Mouse (Mus musculus) adipocyte (in vitro differentiated cells): Measurements from ENCODE around the gene Pkd2l1.
A peak's percentile ranks its signal among the peaks of the same experiment; 100 is the strongest.

Experiments
- DNase-seq: peaks from one replicate; pipeline ENCODE4 v3.0.0-alpha.2; 2016; ENCODE audit warnings: low spot score

The Pkd2l1 gene

DNA sequence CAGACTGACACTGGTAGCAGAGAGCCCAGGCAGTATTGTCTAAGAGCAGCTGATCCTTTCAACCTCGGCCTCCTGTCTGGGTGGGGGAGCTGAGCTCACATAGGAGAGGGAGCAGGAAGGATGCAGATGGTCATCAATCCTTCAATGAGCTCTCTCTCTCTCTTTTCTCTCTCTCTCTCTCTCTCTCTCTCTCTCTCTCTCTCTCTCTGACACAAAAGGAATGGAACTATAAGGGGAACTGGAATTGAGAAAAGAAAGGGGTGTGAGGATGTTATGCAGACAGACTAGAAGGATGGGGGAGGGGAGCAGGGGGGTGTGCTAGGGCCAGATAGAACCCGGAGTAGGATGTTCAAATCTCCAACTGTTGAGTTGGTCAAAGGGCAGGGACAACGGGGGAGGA lies at the start of gene Pkd2l1:
TSS of gene Pkd2l1 (minus strand) at position 101 of the 400 bp plus-strand sequence.
- no peak for DNase-seq

DNA sequence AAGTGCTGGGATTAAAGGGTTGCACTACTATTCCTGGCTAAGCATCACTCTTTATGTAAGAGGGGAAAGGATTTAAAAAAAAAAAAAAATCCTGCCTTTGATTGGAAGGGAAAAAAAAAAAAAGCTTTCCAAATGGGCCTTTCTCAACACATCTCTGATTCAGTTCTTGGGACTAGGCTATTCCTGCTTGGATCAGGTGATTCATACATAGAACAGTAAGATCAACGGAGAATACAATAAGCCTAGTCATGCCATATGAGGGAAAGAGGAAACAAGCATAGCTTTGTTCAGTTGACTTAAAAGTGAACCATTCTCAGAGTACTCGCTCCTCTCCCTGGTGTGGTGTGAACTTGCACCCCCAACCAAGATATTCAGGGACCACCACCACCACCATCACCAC lies 46.7 kb upstream of the Pkd2l1 start:
- DNase-seq: no peak

DNA sequence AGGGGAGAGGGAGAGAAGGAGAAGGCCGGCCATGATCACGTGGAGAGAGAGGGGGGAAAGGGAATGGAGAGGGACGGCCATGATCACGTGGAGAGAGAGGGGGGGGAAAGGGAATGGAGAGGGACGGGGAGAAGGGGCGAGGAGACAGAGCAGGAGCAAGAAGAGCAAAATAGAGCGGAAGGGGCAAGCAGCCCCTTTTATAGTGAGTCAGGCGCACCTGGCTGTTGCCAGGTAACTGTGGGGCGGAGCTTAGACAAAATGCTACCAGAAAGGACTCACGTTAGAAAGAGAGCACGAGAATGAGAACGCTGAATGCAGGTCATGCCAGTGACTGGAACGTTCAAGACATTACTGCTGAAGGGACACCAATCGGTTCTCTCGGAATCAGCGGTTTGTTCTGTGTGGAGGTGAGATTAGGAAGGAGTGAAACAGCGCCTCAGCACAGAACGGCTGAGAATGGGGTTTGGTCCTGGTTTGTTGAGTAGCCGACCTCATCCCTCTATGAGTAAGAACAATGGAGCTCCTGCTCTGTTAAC lies 45.3 kb upstream of the Pkd2l1 start:
- DNase-seq: no peak

DNA sequence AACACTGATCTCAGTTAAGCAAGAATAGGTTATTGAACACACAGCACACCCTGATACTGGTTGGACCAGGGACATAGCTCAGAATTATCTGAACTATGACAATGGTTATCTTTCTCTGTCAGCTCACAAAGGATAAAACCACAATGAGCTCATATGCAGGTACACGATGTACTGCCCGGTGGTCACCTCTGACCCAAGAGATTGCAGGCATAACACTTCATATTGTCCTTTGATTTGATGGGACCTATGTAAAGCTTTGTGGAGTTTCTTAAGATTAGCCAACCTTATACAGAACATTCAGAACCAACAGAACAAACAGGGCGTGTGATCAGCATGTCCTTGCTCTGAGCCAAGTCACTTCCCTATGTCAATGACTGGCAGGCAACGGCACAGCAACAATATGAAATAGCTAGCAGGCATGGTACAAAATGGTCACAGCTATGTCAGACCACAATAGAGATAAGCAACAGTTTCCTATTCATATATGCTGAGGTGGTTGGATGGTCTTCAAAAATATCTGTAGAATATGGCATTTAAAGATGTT lies 39.4 kb upstream of the Pkd2l1 start:
- no peak for DNase-seq

DNA sequence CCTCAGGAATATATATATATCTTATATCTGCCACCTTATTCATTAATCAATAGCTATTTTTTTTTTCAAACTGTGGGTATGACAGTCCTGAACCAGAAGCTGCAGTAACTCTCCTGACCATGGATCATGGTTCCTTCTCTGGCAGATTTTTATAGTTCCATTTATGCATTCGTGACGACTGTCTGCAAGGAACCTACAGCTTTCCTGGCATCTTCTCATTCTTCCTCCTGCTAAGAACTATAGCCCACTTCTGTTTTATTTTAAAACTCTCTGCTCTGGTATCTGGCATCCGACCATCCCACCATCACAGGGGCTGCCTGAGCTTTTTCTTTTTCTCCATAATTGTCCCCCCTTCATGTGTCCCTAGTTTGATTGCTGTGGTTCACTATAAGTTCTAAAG lies 38.0 kb upstream of the Pkd2l1 start:
- no peak for DNase-seq

DNA sequence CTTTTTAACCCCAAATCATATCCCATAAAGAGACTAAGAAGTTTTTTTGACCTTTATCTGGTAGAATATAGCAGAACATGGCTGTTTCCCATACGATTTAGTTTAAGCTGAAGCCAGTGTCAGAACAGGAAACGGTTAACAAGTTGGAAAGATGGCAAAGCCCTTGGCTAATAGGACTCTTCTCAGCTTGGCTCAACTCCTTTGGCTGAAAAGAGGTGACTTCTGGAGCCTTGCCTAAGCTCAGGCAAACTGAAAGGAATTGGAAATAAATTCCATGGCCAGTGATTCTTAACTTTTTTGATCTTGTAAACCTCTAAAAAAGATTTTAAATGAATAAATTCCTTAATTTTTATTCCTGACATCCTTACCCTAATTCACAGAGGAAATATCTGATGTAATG lies 37.5 kb upstream of the Pkd2l1 start:
- DNase-seq: peak; percentile 85

DNA sequence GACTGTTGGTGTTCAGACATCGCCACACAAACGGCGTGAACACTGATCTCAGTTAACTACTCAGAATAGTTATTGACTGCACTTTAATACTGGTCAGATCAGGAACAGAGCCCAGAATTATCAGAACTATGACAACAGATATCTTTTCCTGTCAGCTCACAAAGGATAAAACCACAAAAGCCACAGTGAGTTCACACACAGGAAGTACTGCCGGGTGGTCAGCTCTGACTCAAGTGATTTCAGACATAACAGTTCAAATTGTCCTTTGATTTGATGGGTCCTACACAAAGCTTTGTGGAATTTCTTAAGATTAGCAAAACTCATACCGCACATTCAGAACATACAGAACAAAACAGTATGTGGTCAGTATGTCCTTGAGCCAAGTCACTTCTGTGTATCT lies 33.5 kb upstream of the Pkd2l1 start:
- no peak for DNase-seq

DNA sequence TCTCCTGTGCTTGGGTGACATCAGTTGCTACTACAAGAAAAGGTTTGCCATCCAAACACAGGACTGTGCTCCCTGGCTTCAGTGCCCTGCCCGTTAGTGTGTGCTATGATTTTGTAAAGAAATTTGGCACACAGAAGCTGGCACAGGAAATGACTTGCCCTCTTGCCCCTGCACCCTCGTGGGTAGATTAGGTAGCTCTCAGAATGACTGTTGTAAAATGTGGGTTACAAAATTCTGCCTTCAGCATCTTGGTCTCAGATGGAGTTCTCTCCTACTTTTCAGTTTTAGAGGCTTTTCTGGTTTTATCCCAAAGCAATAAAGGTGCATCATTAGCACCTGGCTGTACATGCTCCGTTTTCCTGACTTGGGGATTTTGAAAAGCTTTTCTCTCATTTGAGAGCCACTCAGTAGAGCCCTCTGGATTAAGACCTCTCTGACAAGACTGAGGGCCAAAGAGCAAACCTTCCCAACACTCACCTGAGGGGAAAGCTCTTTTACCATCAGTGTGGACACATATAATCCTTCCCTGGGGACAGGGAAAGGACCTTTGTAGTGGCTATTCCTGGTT lies 25.8 kb upstream of the Pkd2l1 start:
- DNase-seq: peak; percentile 21

DNA sequence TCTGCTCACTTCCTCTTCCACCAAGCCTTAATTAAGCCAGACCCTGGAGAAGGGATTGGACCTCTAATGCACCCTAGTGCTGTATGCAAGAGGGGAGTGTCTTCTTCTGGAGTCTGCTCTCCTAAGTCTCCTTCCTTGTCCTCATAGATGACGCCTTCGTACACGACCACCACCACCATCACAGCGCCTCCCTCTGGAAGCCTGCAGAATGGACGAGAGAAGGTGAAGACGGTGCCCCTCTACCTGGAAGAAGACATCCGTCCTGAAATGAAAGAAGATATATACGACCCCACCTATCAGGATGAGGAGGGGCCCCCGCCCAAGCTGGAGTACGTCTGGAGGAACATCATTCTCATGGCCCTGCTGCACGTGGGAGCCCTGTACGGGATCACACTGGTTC lies 23.0 kb upstream of the Pkd2l1 start:
- no peak for DNase-seq

DNA sequence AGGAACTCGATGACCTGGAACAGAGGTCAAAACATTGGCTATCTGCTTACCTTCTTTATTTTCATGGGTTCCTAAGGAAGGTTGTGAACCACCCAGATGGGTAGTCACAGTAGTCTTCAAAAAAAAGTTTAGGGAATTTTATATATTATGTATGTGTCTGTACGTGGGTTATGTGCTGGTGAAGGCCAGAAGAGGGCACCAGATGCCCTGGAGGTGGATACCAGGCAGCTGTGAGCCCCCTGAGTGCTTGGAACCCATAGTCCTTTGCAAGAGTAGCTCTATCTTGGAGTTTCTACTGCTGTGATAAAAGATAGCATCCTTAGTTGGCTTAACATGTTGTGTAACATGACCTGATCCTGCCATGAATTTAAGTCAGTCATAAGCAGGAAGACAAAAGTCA lies 14.8 kb upstream of the Pkd2l1 start:
- no peak for DNase-seq

DNA sequence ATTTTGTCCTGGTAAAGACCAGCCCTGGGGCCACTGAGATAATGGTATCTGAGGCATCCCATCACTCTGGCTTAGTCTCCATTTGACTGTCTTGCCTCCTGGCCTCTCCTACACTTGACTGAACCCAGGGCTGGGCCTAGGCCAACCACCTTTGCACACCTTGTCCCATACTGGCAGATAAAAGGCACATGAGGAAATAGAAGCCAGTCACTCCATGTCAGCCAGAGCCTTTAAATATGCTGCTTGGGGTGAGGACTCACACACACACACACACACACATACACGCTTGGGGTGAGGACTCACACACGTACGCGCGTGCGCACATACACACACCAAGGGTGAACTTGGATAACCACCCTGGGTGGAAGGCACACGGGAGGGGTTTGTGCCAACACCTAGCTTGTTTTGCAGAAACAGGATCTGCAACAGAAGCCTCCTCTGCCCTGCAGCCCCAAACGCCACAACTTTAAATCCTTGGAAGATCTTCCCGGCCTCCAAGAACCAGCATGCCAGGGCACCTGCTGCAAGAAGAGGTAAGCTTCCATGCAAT lies 10.8 kb upstream of the Pkd2l1 start, which contains the start of gene Scd3:
TSS of gene Scd3 (plus strand) at position 255 of the 550 bp plus-strand sequence.
- DNase-seq: no peak

DNA sequence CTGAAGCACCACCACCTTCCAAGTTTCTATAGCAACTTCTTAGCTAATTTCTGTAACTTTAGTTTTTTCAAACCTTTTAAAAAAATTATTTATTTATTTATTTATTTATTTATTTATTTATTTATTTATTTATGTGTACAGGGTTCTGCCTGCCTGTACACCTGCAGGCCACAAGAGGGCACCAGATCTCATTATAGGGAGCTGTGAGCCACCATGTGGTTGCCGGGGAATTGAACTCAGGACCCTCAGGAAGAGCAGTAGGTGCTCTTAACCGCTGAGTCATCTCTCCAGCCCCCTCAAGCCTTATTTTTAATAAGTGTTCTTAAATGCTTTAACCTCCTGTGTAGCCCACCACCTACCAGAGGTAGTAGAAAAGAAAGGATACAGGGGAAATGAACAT lies 6.7 kb upstream of the Pkd2l1 start:
- peak; percentile 46 for DNase-seq

DNA sequence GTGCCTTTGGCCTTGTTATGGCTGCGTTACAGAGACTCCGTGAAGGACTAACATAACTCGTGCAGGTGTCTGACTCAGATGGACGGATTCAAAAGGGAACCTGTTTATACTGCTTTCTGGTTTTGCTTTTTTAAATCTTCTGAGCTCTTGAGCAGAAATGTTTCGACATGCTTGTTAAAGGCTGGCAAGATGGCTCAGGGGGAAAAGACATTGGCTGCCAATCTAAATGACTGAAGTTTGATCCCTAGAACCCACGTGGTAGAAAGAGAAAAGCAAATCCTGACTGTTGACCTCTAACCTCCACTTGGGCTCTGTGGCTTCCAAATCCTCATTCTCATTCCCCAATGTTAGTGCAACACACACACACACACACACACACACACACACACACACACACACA lies 6.3 kb upstream of the Pkd2l1 start:
- DNase-seq: no peak

DNA sequence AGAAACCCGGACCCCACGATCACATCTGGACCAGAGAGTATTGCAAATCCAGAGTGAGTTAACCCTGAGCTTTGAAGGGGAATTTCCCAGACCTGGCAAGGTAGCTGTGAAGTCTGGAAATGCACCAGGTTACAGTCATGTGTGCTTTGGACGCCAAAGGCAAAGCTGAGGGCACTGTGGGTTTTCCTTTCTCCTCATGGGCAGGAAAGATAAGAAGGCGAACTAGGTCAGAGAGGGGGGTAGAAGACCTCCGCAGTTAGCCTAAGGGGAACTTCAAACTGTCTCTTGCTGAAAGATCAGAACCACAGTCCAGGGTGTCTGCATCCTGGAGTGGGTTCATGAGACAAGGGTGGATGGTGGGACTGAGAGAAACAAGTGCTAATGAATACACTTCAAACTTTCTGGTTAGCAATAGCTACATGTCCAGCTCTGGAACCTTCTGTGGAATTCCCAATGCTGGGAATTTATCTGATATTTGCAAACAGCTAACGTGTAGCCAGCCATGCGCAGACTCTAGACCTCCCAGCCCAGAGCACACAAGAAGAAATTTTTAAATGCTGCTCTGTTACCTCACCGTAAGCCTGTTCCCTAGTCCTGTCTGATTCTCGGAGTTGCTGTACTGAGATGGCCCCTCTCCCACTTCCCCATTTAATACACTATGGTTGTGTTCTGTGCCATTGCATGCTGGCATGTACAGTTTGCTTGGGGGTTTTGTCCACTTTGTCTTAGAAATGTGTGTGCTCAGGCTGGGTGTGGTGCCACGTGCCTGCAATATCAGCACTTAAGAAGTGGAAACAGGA lies 5.0 kb upstream of the Pkd2l1 start:
- DNase-seq: peak; percentile 29

DNA sequence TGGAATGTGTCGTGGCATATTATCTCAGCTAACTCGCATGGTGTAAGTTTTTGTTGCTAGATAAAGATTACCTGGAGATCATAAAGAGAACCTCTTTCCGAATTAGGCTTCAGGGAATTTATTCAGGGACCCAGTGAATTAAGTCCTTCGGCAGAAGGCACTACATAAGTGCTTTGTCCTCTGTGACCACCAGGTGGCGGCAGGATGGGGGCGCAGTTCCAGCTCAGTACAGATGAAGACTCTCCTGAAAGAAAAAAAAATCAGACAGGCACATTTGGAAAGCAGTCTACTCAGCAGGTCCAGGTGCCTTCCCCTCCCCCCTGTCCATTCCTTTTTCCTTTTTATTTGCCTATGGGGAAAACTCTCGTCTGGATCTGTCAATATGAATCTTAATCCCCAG lies 2.9 kb upstream of the Pkd2l1 start:
- peak; percentile 67 for DNase-seq

DNA sequence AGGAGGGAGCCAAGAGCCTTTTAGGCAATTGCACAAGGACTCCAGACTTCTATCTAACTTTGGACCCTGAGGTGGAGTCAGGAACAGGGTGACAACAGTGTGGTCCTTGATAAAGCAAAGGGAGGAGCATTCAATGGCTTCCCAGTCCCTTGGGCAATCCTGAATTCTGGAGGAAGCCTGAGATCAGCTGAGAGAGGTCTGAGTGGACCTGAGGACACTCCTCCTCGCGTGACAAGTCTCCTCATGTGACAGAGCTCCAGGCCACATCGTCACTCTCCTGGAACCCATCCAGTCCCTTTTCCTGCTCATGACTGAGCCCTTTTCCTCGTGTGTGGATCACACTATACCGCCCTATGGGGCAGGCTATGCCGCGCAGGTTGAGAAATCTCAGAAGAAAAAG lies 1.7 kb upstream of the Pkd2l1 start:
- no peak for DNase-seq

DNA sequence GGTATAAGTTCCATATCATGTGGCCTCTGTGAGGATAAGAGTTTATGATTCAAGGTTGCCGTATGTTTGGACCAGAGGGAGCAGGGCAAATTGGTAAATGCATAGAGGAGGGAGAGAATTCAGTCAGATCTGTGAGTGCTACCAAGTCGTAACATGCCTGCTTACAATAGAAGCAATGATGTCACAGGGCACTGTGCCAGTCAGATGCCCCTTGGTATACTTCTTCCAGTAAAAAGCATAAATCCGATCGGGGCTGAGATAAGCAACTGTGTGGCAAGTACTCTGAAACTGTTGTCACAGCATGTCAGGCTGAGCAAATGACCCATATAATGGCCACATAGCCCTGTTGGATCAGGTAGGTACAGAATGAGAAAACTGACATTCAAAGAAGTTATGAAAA lies 3.2 kb downstream of the Pkd2l1 start:
- no peak for DNase-seq

DNA sequence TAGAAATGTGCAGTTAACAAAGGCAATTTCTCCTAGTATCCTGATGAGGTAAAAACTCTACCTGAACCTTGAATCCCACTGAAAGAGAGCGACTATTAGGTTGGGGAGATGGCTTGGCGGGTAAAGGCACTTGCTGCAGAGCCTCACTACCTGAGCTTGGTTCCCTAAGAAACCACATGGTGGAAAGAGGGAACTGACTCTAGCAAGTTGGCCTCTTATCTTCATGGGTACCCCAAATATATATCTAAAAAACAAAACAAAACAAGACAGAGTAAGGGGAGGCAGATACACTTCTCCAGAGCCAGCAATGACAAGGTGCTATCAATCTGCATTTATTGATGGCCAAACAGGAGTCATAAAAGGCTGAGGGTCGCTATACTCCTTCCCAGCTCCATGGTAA lies 8.3 kb downstream of the Pkd2l1 start:
- DNase-seq: no peak

DNA sequence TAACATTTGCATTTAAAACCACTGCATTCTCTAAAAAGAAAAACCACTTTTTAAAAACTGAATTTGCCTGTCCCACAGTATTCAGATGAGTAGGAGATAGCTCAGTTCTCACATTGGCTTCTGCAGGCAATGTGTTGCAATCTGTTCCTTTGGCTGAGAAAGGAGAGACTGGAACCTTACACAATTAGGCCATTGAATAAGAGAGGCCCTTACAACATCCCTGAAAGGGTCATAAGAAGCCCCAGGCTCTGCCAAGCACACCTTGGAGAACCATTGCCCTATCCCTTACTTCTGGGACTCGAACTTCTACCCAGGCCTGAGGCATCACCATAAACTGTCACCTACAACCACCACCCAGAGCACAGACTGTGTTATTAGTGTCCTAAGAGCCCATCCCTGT lies 11.7 kb downstream of the Pkd2l1 start:
- peak; percentile 65 for DNase-seq

DNA sequence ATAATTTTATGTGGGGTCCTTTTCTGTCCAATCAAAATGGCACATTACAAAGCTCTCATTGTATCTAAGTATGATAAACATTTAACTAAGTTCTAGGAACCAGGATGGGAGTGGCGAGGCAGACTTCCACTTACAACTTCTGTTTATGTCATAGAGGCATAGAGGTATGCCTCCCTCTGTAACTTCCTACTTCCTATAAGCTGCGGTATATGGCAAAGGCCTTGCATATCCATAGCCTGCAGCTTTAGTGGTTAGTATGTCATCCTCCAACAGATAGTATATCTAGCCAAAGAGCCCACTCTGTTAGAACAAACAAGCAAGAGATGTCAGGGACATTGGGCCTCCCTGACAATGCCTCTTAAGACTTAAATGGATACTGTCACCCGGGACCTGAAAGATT lies 15.5 kb downstream of the Pkd2l1 start:
- no peak for DNase-seq

DNA sequence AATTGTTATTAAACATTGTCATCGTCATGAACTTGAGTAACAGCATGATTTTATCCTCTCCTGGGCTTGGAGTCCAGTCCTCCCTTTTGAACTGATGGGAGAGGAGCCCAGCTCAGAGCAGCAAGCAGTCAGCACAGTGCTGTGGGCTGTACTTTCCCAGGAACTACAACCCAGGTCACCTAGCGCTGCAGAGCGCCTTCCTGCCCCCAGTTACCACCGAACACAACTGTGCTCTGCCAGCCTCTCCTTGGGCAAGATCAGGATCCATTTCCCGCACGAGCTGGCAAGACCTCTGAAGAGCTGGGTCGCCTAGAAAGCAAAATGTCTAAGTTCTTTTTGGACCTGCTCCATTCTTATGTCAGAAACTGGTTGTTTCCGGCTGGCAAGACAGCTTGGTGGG lies 17.4 kb downstream of the Pkd2l1 start:
- DNase-seq: peak; percentile 92

DNA sequence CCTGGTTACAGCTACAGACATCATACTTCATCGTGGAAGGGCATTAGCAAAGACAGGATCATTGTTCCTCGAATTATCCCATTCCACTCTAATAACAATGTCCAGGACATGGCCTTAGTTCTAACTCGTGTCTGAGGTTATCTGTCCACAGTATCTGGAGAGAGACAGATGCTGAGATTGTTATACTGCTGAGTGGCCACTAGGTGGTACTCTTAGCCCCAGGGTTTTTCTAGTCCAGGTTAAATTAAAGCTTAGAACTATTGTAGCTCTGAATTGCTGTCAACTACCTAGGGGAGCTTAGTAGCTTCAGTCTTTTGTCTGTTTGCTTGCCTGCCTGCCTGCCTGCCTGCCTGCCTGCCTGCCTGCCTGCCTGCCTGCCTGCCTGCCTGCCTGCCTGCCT lies 30.7 kb downstream of the Pkd2l1 start:
- DNase-seq: peak; percentile 64

DNA sequence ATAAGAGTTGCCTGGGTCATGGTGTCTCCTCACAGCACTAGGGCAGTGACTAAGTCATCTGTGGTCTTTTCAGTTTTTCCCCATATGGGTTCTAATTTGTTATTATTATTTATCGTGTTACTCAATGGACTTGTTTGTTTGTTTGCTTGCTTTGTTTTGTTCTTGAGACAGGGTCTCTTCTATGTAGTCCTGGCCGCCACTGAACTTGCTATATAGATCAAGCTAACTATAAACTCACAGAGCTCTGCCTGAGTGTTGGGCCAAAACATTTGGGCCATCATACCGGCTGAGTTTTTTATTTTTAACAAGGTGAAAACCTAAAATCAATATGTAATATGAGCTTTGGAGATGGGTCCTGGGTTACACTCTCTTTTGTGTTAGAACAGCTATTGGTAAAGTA lies 32.9 kb downstream of the Pkd2l1 start:
- DNase-seq: no peak
